Mouse (Mus musculus) midbrain, embryonic 10.5 days (tissue): ENCODE results near the gene Phtf2. TPM values are rescaled to one million over a fixed set of nuclear protein-coding genes. Genes with fewer than 3 reads are reported as not detected.
A peak's percentile ranks its signal among the peaks of the same experiment; 100 is the strongest.
"Not testable (repeated sequence)": the region's sequence is repeated elsewhere in the genome, so short reads cannot be mapped to it uniquely, and the experiment has no call there.

Experiments
- DNase-seq: peaks from one replicate; pipeline ENCODE4 v3.0.0-alpha.2; 2017; ENCODE audit warnings: low spot score
- H3K27ac ChIP-seq: fragments of 300-500 bp; sonication (generic); replicated peaks from 2 replicates; pipeline ENCODE4 v1.5.1; 2016; ENCODE audit warnings: mild to moderate bottlenecking
- H3K27me3 ChIP-seq: fragments of 300-500 bp; sonication (generic); 2 replicates; pipeline ENCODE4 v1.6.1; 2016; ENCODE audit warnings: low read depth, mild to moderate bottlenecking; ENCODE audit not compliant: poor library complexity, severe bottlenecking
- H3K36me3 ChIP-seq: fragments of 300-500 bp; sonication (generic); 2 replicates; pipeline ENCODE4 v1.6.1; 2016; ENCODE audit warnings: mild to moderate bottlenecking, moderate library complexity
- H3K4me1 ChIP-seq: fragments of 300-500 bp; sonication (generic); 2 replicates; pipeline ENCODE4 v1.6.1; 2016
- H3K4me3 ChIP-seq: fragments of 300-500 bp; sonication (generic); 2 replicates; pipeline ENCODE4 v1.5.1; 2016; ENCODE audit warnings: mild to moderate bottlenecking, moderate library complexity
- H3K9me3 ChIP-seq: fragments of 300-500 bp; sonication (generic); replicated peaks from 2 replicates; pipeline ENCODE4 v1.6.1; 2016; ENCODE audit warnings: mild to moderate bottlenecking
- WGBS: fragments of 180-500 bp; shearing (Covaris S2); methylation state at CpG from one replicate; pipeline ENCODE4 v1.1.7; 2016; 5-methylcytosine and 5-hydroxymethylcytosine counted together
- polyA plus RNA-seq: library from polyadenylated mRNA; unstranded; fragments of >200 nt; fragmentation: Nextera tagmentation; extraction: Ambion mirVana; gene quantifications from 2 replicates; pipeline ENCODE4 v1.2.1, GENCODE M21; 2016

The Phtf2 gene
- polyA plus RNA-seq, 1 experiment from 2014 or later = 18.1 TPM

- H3K27me3 ChIP-seq = no peaks in the 10 kb centered on the region
- no peak overlapping the region for H3K27ac ChIP-seq
- H3K4me3 ChIP-seq = no peak overlapping the region
- no peaks in the 10 kb centered on the region for H3K4me1 ChIP-seq
- no peaks in the 10 kb centered on the region for H3K9me3 ChIP-seq
- 90% methylated on average over 10 of the region's 10 CpGs for WGBS
- no peak for DNase-seq
- peaks cover 55% of the 10 kb centered on the region for H3K36me3 ChIP-seq
Measured at GRCm38 (mm10) chr5:20791793-20792554, 90.0 kb downstream of the Phtf2 start.

- not testable (repeated sequence) for H3K4me1 ChIP-seq, H3K27me3 ChIP-seq, H3K27ac ChIP-seq, DNase-seq, H3K9me3 ChIP-seq, H3K4me3 ChIP-seq
- 93% methylated on average over 3 of the region's 5 CpGs for WGBS
- H3K36me3 ChIP-seq = peaks cover 34% of the 10 kb centered on the region
Measured at GRCm38 (mm10) chr5:20786471-20786870, 95.5 kb downstream of the Phtf2 start.

GRCm38 (mm10) chr5:20781116-20781515, 100.8 kb downstream of the Phtf2 start:
- WGBS = 85% methylated on average over 1 of the region's 1 CpGs
- Histone ChIP-seq H3K4me1 (no peaks in the 10 kb centered on the region), H3K27ac (no peak overlapping the region), H3K9me3 (no peaks in the 10 kb centered on the region), H3K36me3 (peaks cover 25% of the 10 kb centered on the region), H3K27me3 (no peaks in the 10 kb centered on the region), H3K4me3 (no peak overlapping the region)
- DNase-seq = no peak

- no peaks in the 10 kb centered on the region for H3K4me1 ChIP-seq
- 75% methylated on average over 2 of the region's 2 CpGs for WGBS
- H3K27ac ChIP-seq = no peak overlapping the region
- H3K4me3 ChIP-seq = no peak overlapping the region
- no peak for DNase-seq
- no peaks in the 10 kb centered on the region for H3K27me3 ChIP-seq
- peaks cover 22% of the 10 kb centered on the region for H3K36me3 ChIP-seq
- H3K9me3 ChIP-seq = no peaks in the 10 kb centered on the region
Measured at GRCm38 (mm10) chr5:20779191-20779590, 102.7 kb downstream of the Phtf2 start.

- 85% methylated on average over 8 of the region's 8 CpGs for WGBS
- no peaks in the 10 kb centered on the region for H3K4me1 ChIP-seq
- no peaks in the 10 kb centered on the region for H3K27me3 ChIP-seq
- H3K36me3 ChIP-seq = peaks cover 22% of the 10 kb centered on the region
- H3K4me3 ChIP-seq = no peak overlapping the region
- no peaks in the 10 kb centered on the region for H3K9me3 ChIP-seq
- no peak overlapping the region for H3K27ac ChIP-seq
- no peak for DNase-seq
Measured at GRCm38 (mm10) chr5:20778274-20778984, 103.5 kb downstream of the Phtf2 start.

GRCm38 (mm10) chr5:20773341-20773740, 108.6 kb downstream of the Phtf2 start:
- Histone ChIP-seq H3K27me3 (no peaks in the 10 kb centered on the region), H3K4me1 (no peaks in the 10 kb centered on the region), H3K9me3 (no peaks in the 10 kb centered on the region), H3K27ac (no peak overlapping the region), H3K36me3 (peaks cover 32% of the 10 kb centered on the region), H3K4me3 (no peak overlapping the region)
- WGBS = 79% methylated on average over 3 of the region's 3 CpGs
- no peak for DNase-seq

- H3K27ac ChIP-seq = no peak overlapping the region
- peaks cover 61% of the 10 kb centered on the region for H3K36me3 ChIP-seq
- no peak overlapping the region for H3K4me3 ChIP-seq
Measured at GRCm38 (mm10) chr5:20765365-20765920, 116.5 kb downstream of the Phtf2 start.

GRCm38 (mm10) chr5:20762441-20762840, 119.5 kb downstream of the Phtf2 start:
- WGBS = 92% methylated on average over 3 of the region's 3 CpGs
- not testable (repeated sequence) for H3K4me3 ChIP-seq, H3K9me3 ChIP-seq, H3K27ac ChIP-seq, H3K4me1 ChIP-seq, H3K27me3 ChIP-seq, DNase-seq
- H3K36me3 ChIP-seq = peaks cover 51% of the 10 kb centered on the region

More at GRCm38 (mm10) chr5:20765365-20765920, 116.5 kb downstream of the Phtf2 start:
- Histone ChIP-seq H3K4me1 (no peaks in the 10 kb centered on the region), H3K9me3 (no peaks in the 10 kb centered on the region), H3K27me3 (no peaks in the 10 kb centered on the region)
- no peak for DNase-seq
- WGBS = 94% methylated on average over 7 of the region's 7 CpGs

GRCm38 (mm10) chr5:20760368-20761162, 121.4 kb downstream of the Phtf2 start:
- Histone ChIP-seq H3K27ac (no peak overlapping the region), H3K9me3 (no peaks in the 10 kb centered on the region), H3K4me3 (no peak overlapping the region), H3K36me3 (peaks cover 46% of the 10 kb centered on the region), H3K27me3 (no peaks in the 10 kb centered on the region), H3K4me1 (no peaks in the 10 kb centered on the region)
- 93% methylated on average over 12 of the region's 12 CpGs for WGBS
- DNase-seq = no peak

GRCm38 (mm10) chr5:20759771-20760170, 122.2 kb downstream of the Phtf2 start:
- Histone ChIP-seq H3K36me3 (peaks cover 40% of the 10 kb centered on the region), H3K4me3 (no peak overlapping the region), H3K4me1 (no peaks in the 10 kb centered on the region), H3K9me3 (no peaks in the 10 kb centered on the region), H3K27ac (no peak overlapping the region), H3K27me3 (no peaks in the 10 kb centered on the region)
- no peak for DNase-seq
- WGBS = 95% methylated on average over 5 of the region's 5 CpGs

- no peak for DNase-seq
- Histone ChIP-seq H3K27ac (no peak overlapping the region), H3K4me3 (no peak overlapping the region), H3K27me3 (no peaks in the 10 kb centered on the region), H3K9me3 (no peaks in the 10 kb centered on the region), H3K36me3 (peaks cover 12% of the 10 kb centered on the region), H3K4me1 (peaks cover 40% of the 10 kb centered on the region)
- 76% methylated on average over 5 of the region's 5 CpGs for WGBS
Measured at GRCm38 (mm10) chr5:20753963-20754362, 128.0 kb downstream of the Phtf2 start.

- H3K36me3 ChIP-seq = peaks cover 9% of the 10 kb centered on the region
- H3K9me3 ChIP-seq = no peaks in the 10 kb centered on the region
- 34% methylated on average over 2 of the region's 2 CpGs for WGBS
- H3K4me3 ChIP-seq = no peak overlapping the region
- H3K4me1 ChIP-seq = peaks cover 40% of the 10 kb centered on the region
- DNase-seq = no peak
- no peaks in the 10 kb centered on the region for H3K27me3 ChIP-seq
- H3K27ac ChIP-seq = peak overlapping the region; percentile 28; the same call in 1 of the 2 replicates
Measured at GRCm38 (mm10) chr5:20753096-20753495, 128.8 kb downstream of the Phtf2 start.
